Mouse (Mus musculus) limb, embryonic 12.5 days (tissue): Measurements from ENCODE around the gene AC131692.1. TPM values are rescaled to one million over a fixed set of nuclear protein-coding genes. Genes with fewer than 3 reads are reported as not detected.

Experiments
- ATAC-seq: fragments of 200-750 bp; cut with Nextera tagmentation; 2 replicates; pipeline ENCODE4 v1.8.0; 2017; ENCODE audit warnings: low read depth, moderate TSS enrichment; ENCODE audit not compliant: insufficient number of reproducible peaks, insufficient read depth, low FRiP score, low TSS enrichment
- H3K27ac ChIP-seq: fragments of 300-500 bp; sonication (generic); 2 replicates; pipeline ENCODE4 v1.5.1; 2016; ENCODE audit warnings: mild to moderate bottlenecking, moderate library complexity
- H3K27me3 ChIP-seq: fragments of 300-500 bp; sonication (generic); 2 replicates; pipeline ENCODE4 v1.6.1; 2016; ENCODE audit warnings: mild to moderate bottlenecking, moderate library complexity
- H3K36me3 ChIP-seq: fragments of 300-500 bp; sonication (generic); 2 replicates; pipeline ENCODE4 v1.6.1; 2016; ENCODE audit warnings: mild to moderate bottlenecking, moderate library complexity
- H3K4me1 ChIP-seq: fragments of 300-500 bp; sonication (generic); replicated peaks from 2 replicates; pipeline ENCODE4 v1.6.1; 2016
- H3K4me2 ChIP-seq: fragments of 300-500 bp; sonication (generic); 2 replicates; pipeline ENCODE4 v1.6.1; 2016; ENCODE audit warnings: mild to moderate bottlenecking, moderate library complexity
- H3K4me3 ChIP-seq: fragments of 300-500 bp; sonication (generic); replicated peaks from 2 replicates; pipeline ENCODE4 v1.5.1; 2016; ENCODE audit warnings: mild to moderate bottlenecking
- H3K9ac ChIP-seq: fragments of 300-500 bp; sonication (generic); replicated peaks from 2 replicates; pipeline ENCODE4 v1.6.1; 2016; ENCODE audit warnings: mild to moderate bottlenecking, moderate library complexity
- H3K9me3 ChIP-seq: fragments of 300-500 bp; sonication (generic); 2 replicates; pipeline ENCODE4 v1.6.1; 2016; ENCODE audit warnings: mild to moderate bottlenecking, moderate library complexity
- WGBS: fragments of 180-500 bp; shearing (Covaris S2); methylation state at CpG from one replicate; pipeline ENCODE4 v1.1.7; 2016; 5-methylcytosine and 5-hydroxymethylcytosine counted together
- polyA plus RNA-seq: library from polyadenylated mRNA; unstranded; fragments of >200 nt; fragmentation: Nextera tagmentation; extraction: Ambion mirVana; gene quantifications from 2 replicates; pipeline ENCODE4 v1.2.1, GENCODE M21; 2016

The AC131692.1 gene
- polyA plus RNA-seq = 0.56 and 0.82 TPM in 2 replicates

DNA sequence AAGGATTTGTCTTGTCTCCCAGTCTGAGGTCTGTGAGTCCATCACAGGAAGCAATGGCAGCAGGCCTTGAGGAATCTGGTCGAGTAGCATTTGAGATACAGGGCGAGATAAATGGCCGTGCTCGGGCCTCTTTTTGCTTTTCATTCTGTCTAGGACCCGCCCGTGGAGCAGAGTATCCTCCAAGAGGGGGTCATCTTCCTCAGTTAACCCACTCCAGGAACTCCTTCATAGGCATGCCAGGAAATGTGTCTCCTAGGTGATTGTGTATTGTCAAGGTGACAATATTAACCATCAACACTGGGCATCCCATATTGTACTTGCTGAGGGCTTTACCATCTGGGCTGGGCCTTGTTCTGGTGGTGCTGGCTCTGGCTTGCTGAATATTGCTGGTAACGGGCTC lies at the start of gene AC131692.1:
Gene AC131692.1, plus strand, starts transcription at position 301 of the 400 bp plus-strand sequence.
- 92% methylated on average over 7 of the region's 7 CpGs for WGBS
- no peaks in the 10 kb centered on the region for H3K9me3 ChIP-seq
- H3K27ac ChIP-seq = no peak within 1 kb of the TSS
- no peak within 1 kb of the TSS for H3K4me2 ChIP-seq
- H3K9ac ChIP-seq = no peak within 1 kb of the TSS
- no peaks in the 10 kb centered on the region for H3K27me3 ChIP-seq
- no peak within 1 kb of the TSS for H3K4me3 ChIP-seq
- no peak for ATAC-seq
- H3K4me1 ChIP-seq = no peaks in the 10 kb centered on the region
- peaks cover 78% of the 10 kb centered on the region for H3K36me3 ChIP-seq

DNA sequence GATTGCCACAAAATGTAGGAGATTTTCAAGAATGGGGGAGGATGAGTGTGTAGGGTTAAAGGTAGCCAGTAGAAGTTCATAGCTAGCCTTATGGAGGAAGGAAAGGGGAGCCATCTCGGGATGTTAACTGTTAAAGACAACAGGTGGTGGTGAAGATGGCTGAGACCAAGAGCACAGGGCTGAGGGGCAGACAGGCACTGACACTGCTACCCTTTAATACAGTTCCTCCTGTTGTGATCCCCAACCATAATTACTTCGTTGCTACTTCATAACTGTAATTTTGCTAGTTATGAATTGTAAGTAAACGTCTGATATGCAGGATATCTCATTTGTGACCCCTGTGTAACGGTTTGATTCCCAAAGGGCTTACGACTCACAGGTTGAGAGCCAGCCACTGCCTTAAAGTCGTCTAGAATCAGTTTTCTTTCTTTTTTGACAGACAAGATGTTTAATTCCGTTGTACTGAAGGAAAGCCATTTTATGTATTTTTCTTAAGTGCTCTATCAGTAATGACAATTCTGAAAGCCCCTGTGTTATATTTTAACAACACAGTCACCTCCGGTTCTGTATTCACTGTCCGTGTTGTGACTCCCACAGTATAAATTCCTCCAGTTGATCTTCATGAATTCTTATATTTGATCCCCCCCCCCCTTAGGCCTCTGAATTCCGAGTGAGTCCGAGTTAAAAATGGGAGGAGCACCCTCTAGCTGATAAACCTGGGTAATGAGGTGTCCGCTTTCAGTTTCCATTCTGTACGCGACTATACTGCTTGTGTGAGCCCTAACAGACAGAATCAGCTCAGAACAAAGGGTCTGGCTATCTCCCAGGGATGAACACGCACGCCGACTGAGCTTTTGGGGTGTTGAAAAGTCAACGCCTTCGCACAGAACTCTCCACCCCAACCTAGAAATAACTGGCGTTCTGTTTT lies 48.6 kb upstream of the AC131692.1 start:
- Histone ChIP-seq H3K9me3 (no peaks in the 10 kb centered on the region), H3K4me1 (peaks cover 18% of the 10 kb centered on the region), H3K4me2 (peak overlapping the region; percentile 82), H3K27me3 (no peaks in the 10 kb centered on the region), H3K4me3 (peak overlapping the region; percentile 95), H3K9ac (peak overlapping the region; percentile 88), H3K27ac (peak overlapping the region; percentile 98), H3K36me3 (peaks cover 26% of the 10 kb centered on the region)
- peak; percentile 47; the same call in 1 of the 2 replicates for ATAC-seq
- WGBS = 21% methylated on average over 20 of the region's 20 CpGs

DNA sequence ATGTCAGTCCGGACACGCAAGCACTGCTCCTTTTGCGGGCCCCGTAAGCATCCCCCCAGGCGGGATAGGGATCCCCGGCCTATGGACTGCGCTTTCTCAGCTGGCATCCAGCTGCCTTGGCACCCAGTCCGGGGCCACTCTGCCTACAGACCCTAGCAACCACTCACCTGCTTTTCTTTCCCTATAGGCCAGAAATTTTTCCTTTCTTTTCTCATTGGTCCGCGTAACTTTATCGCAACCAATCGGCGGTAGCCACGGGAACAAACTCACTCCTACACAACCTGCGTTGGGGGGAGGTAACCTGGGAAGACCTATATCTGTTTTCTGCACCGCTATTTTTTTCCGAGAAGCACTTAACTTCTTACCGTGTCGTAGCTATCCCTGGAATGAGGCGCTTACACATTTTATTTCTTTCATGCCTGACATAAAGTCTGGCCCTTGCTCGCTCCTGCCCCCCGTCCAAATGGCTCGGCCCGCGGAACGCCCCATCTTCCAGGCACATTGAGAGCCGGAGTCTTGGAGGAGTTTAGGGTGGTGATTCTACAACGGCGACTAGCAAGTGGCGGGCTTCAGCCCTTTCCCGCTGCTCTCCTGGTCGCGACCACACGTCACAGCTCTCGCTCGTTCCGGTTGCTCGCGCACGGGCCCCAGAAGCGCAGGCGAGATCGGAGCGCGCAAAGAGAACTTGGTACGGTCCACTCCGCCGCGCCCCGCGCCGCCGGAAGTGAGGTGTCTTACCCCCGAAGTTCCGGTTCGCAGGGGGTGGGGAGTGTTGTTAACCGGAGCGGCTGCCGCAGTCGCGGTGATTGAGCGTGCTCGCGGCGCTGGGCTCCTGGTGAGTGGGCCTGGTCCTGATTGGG lies 47.7 kb upstream of the AC131692.1 start, which contains the start of gene Syvn1:
Gene Syvn1, plus strand, starts transcription at position 283 of the 860 bp plus-strand sequence.
- peak within 1 kb of the TSS; percentile 88 for H3K9ac ChIP-seq
- WGBS = under 1% methylated on average over 65 of the region's 65 CpGs
- peak within 1 kb of the TSS; percentile 98 for H3K27ac ChIP-seq
- peaks cover 18% of the 10 kb centered on the region for H3K4me1 ChIP-seq
- no peaks in the 10 kb centered on the region for H3K27me3 ChIP-seq
- H3K4me3 ChIP-seq = peak within 1 kb of the TSS; percentile 95
- H3K4me2 ChIP-seq = peak within 1 kb of the TSS; percentile 82
- H3K36me3 ChIP-seq = peaks cover 35% of the 10 kb centered on the region
- ATAC-seq = peak; percentile 90
- no peaks in the 10 kb centered on the region for H3K9me3 ChIP-seq

DNA sequence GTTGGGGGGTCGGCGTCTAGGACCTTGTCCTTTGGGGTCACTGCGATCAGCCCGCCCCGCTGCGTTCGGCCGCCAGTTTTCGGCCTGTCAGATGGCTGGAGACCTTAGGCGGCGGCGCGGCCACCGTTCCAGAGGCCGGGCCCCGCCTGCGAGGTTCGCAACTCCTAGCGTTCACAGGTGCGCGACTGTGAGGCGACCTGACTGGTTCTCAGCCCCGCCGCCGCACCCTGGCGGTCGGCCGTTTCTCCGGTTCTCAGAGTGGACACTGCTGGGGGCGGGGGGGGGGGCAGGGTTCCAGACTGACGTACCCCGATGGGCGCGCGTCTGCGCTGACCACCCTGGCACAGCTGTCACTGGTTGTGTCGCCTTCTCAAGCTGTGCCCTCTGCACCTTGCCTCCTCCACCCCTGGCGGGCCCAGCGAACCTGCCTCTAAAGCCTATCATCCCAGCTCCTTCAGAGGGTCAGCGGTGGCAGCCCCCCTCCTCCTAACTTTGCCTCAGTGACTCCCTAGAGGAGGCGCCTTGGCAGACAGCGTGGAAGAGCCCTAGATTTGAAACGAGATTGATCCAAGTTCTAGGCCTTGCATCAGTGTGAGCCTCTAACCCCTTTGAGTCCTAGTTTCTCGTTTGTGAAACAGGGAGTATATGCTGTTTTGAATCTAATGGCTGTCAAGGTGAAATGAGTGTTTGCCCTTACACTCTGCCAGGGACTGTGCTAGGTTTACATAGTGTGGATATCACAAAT lies 46.9 kb upstream of the AC131692.1 start:
- ATAC-seq = 0 out of 2 replicates have a peak, but pooled peaks have one; percentile 16
- H3K9ac ChIP-seq = peak overlapping the region; percentile 88
- H3K4me2 ChIP-seq = peak overlapping the region; percentile 82
- no peaks in the 10 kb centered on the region for H3K9me3 ChIP-seq
- peaks cover 43% of the 10 kb centered on the region for H3K36me3 ChIP-seq
- 2% methylated on average over 42 of the region's 44 CpGs for WGBS
- H3K4me1 ChIP-seq = peaks cover 18% of the 10 kb centered on the region
- H3K4me3 ChIP-seq = peak overlapping the region; percentile 95
- H3K27ac ChIP-seq = peak overlapping the region; percentile 98
- no peaks in the 10 kb centered on the region for H3K27me3 ChIP-seq

DNA sequence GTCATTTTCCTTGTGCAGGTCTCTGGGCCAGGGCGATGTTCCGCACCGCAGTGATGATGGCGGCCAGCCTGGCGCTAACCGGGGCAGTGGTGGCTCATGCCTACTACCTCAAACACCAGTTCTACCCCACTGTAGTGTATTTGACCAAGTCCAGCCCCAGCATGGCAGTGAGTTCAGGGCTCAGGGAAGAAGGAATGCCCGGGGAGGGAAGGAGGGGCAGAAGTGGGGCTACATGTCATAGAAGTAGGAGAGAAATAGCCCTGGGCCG lies 46.4 kb upstream of the AC131692.1 start:
- Histone ChIP-seq H3K36me3 (peaks cover 48% of the 10 kb centered on the region), H3K27me3 (no peaks in the 10 kb centered on the region), H3K27ac (no peak overlapping the region), H3K9me3 (no peaks in the 10 kb centered on the region), H3K9ac (peak overlapping the region; percentile 88), H3K4me2 (peak overlapping the region; percentile 82), H3K4me3 (peak overlapping the region; percentile 95), H3K4me1 (peaks cover 18% of the 10 kb centered on the region)
- ATAC-seq = no peak
- WGBS = 88% methylated on average over 8 of the region's 8 CpGs

DNA sequence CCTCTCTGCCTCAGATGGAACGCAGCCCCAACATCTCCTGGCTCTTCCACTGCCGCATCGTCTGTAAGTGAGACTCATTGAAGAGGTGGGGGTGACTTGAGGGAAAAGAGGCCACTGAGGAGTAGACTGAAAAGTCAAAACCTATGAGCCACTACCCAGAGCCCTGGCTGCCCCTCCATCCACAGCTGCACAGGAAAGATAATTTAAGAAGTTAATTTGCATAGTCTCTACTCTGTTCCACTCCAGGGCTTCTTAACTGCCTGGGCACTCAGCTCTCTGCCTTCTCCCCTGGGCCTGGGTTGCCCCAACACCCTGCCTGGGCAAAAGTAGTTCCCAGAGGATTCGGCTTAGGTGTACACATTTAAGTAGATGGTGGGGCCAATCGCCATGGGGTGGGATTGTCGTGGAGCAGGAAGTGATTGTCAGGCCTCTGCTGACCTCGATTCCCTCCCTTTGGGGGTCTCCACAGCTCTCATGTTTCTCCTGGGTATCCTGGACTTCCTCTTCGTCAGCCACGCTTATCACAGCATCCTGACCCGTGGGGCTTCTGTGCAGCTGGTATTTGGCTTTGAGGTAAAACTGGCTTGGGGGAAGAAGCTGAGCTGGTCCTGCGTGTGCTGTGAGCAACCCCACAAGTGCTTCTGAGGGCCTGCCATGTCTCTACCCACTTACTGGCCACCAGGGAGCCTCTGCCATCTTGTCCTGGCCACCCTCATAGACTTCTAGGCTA lies 45.4 kb upstream of the AC131692.1 start:
- no peak overlapping the region for H3K4me2 ChIP-seq
- no peak overlapping the region for H3K9ac ChIP-seq
- peaks cover 58% of the 10 kb centered on the region for H3K36me3 ChIP-seq
- H3K4me3 ChIP-seq = peak overlapping the region; percentile 95; the same call in 1 of the 2 replicates
- H3K27me3 ChIP-seq = no peaks in the 10 kb centered on the region
- ATAC-seq = no peak
- 92% methylated on average over 11 of the region's 11 CpGs for WGBS
- H3K4me1 ChIP-seq = peaks cover 18% of the 10 kb centered on the region
- H3K9me3 ChIP-seq = no peaks in the 10 kb centered on the region
- H3K27ac ChIP-seq = no peak overlapping the region

DNA sequence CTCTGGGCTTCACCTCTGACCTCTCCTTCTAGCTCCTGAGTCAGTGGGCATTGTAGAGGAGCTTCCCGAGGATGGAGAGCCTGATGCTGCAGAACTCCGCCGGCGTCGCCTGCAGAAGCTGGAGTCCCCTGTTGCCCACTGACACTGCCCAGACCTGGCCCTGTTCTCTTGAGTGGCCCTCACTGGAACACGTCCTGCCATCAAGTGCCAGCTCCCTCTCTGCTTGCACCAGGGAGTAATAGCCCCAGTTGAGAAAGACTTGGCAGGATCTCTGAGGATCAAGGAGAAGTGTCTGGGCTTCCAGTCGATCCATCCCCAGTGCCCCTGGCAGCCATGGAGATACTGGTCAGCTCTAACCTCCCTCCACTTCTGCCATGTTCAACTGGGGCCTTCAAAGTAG lies 41.7 kb upstream of the AC131692.1 start:
- no peak overlapping the region for H3K27ac ChIP-seq
- H3K9me3 ChIP-seq = no peaks in the 10 kb centered on the region
- no peak for ATAC-seq
- no peak overlapping the region for H3K4me3 ChIP-seq
- H3K9ac ChIP-seq = no peak overlapping the region
- peaks cover 19% of the 10 kb centered on the region for H3K4me1 ChIP-seq
- WGBS = 89% methylated on average over 7 of the region's 7 CpGs
- H3K36me3 ChIP-seq = peaks cover 78% of the 10 kb centered on the region
- H3K27me3 ChIP-seq = no peaks in the 10 kb centered on the region
- H3K4me2 ChIP-seq = no peak overlapping the region

DNA sequence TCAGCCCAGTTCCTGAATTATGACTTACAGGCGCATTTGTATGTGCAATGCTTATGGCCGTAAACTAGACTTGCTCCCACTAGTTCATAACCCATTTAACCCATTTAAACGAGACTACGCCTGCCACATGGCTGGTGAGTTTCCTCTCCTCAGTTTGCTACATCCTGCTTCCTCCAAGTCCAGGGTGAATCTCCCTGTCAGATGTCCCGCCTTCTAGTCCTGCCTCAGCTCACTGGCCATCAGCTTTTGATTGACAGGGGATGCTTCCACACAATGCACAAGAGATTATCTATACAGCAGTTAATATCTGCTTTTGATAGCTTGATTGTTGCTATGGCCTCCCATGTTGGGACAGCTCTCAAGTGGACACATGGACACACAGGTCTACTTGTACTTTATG lies 39.9 kb upstream of the AC131692.1 start:
- peaks cover 74% of the 10 kb centered on the region for H3K36me3 ChIP-seq
- ATAC-seq = no peak
- peaks cover 16% of the 10 kb centered on the region for H3K4me1 ChIP-seq
- H3K4me3 ChIP-seq = no peak overlapping the region
- no peak overlapping the region for H3K4me2 ChIP-seq
- H3K9me3 ChIP-seq = no peaks in the 10 kb centered on the region
- no peak overlapping the region for H3K9ac ChIP-seq
- no peaks in the 10 kb centered on the region for H3K27me3 ChIP-seq
- H3K27ac ChIP-seq = no peak overlapping the region
- WGBS = 86% methylated on average over 5 of the region's 5 CpGs

DNA sequence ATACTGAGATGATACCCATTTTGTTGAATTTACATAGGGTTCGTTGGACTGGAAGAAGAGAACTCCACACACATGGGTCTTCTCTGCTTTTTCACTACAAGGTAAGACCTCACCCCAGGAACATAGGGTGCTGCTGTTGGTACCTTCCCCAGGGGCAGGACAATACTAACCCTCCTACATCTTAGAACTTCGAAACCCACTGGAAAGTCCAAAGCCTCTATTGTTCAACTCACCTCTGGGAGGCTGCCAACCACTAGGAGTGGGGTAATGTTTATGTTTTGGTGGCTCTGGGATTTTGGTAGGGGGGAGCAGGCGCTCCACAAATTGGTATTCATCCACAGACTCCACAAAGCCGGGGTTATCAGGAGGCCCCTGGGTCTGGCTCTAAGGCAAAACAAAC lies 37.5 kb upstream of the AC131692.1 start:
- Histone ChIP-seq H3K4me3 (peak overlapping the region; percentile 86), H3K27ac (no peak overlapping the region), H3K36me3 (peaks cover 59% of the 10 kb centered on the region), H3K4me2 (peak overlapping the region; percentile 86), H3K4me1 (peaks cover 16% of the 10 kb centered on the region), H3K9me3 (no peaks in the 10 kb centered on the region), H3K27me3 (no peaks in the 10 kb centered on the region), H3K9ac (peak overlapping the region; percentile 92)
- WGBS = 66% methylated on average over 4 of the region's 4 CpGs
- no peak for ATAC-seq

DNA sequence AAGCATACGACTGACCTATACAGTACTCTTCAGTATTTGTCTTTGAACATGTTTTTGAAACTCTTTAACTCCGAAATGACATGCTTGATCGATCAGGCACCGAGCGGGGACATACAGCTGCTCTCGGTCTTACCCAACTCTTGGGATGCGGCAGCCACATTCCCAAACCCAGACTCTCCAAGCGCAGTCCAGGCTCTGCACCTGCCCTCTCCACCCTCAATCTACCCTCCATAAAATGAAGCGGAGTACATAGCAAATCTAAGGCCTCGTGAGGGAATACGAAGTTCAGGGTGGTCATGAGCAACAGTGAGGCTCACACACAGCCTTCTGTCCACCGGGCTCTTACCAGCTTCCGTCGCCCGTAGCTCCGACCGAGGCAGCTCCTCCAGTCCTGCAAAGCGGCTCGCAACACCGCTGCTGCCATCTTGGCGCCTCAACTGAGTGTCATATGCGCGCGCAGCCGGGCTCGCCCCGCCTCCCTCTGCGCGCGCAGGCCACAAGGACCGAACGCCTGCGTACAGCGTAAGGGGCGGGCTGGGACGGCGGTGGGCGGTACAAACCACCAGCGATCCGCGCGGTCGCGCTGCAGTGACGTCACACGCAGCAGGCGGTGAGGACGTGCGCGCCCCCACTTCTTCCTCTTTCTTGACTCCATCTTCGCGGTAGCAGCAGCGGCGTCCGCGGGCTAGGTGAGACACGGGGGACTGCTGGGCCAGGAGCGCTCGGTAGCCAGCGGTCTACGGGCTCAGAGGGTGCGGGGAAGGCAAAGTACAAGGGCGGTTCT lies 36.7 kb upstream of the AC131692.1 start, which contains the start of the genes Mrpl49 and Fau:
Gene Mrpl49, minus strand, starts transcription at position 473 of the 784 bp plus-strand sequence.
Gene Fau, plus strand, starts transcription at position 532 of the 784 bp plus-strand sequence.
- peaks cover 51% of the 10 kb centered on the region for H3K36me3 ChIP-seq
- H3K9me3 ChIP-seq = no peaks in the 10 kb centered on the region
- peak; percentile 76 for ATAC-seq
- peak within 1 kb of the TSS; percentile 73 for H3K27ac ChIP-seq
- H3K4me2 ChIP-seq = peak within 1 kb of the TSS; percentile 86
- peak within 1 kb of the TSS; percentile 92 for H3K9ac ChIP-seq
- H3K4me3 ChIP-seq = peak within 1 kb of the TSS; percentile 86
- under 1% methylated on average over 61 of the region's 63 CpGs for WGBS
- H3K4me1 ChIP-seq = peaks cover 24% of the 10 kb centered on the region
- H3K27me3 ChIP-seq = no peaks in the 10 kb centered on the region
